Comparison of ENCODE assay signal across 9 mouse cellular contexts in genomic region chr1:34602363-34602762, GRCm38 (mm10). TPM values are rescaled to one million over a fixed set of nuclear protein-coding genes. Genes with fewer than 3 reads are reported as not detected.
A peak's percentile ranks its signal among the peaks of the same experiment; 100 is the strongest.
DNase-seq lines count a peak whose midpoint lies in the region; ATAC-seq and TF ChIP-seq lines count a peak whose summit lies in the region.
"Had no signal": no experiment of that assay in that cellular context is flagged by ENCODE, and none has a peak within 500 bp of the region (broad histone marks: within the 10 kb centered on the region; RNA-seq: fewer than 3 reads in every experiment).

No protein-coding gene starts in this region.

- H3K36me3 ChIP-seq in C2C12 (ENCODE audit: control insufficient read depth, insufficient read depth), result no peaks in the 10 kb centered on the region
- H3K36me3 ChIP-seq in limb, embryonic 10.5 days, result no peaks in the 10 kb centered on the region
- H3K36me3 ChIP-seq in stomach, postnatal 0 days (ENCODE audit: control insufficient read depth, insufficient read depth, low read length), result no peaks in the 10 kb centered on the region

- peak; percentile 91 for DNase-seq in ZHBTc4 (ENCODE audit: low read depth, low spot score)
- peak; percentile 88 to 92 for DNase-seq in cerebellum, postnatal 25 days
- DNase-seq in gastrocnemius, adult 2 months, result peak; percentile 68
- peak; percentile 14 for DNase-seq in kidney, adult 11 months
- DNase-seq in limb, embryonic 10.5 days (ENCODE audit: low spot score), result peak; percentile 90
- peak; percentile 82 for DNase-seq in naive thymus-derived CD4-positive, alpha-beta T cell, adult 2 months (ENCODE audit: low read depth)
- DNase-seq in stomach, postnatal 0 days (ENCODE audit: low spot score), result peak; percentile 81

- H3K9ac ChIP-seq in stomach, postnatal 0 days (ENCODE audit: low read length), result no peak overlapping the region

- H3K4me2 ChIP-seq in stomach, postnatal 0 days (replicated peaks; ENCODE audit: low read depth), result no peak overlapping the region

- peak; percentile 81 for TF ChIP-seq CTCF in C2C12 (IDR thresholded peaks at IDR 0.05; ENCODE audit: control insufficient read depth, insufficient read depth, insufficient read length)
- TF ChIP-seq CTCF in gastrocnemius, adult 2 months (IDR thresholded peaks at IDR 0.05), result peak; percentile 77
- peak; percentile 94 for TF ChIP-seq CTCF in stomach, postnatal 0 days (IDR thresholded peaks at IDR 0.05; ENCODE audit: low read depth)

- H3K4me3 ChIP-seq in C2C12 (ENCODE audit: insufficient read depth, poor library complexity, severe bottlenecking), result no peak overlapping the region
- H3K4me3 ChIP-seq in gastrocnemius, adult 2 months, result no peak overlapping the region
- H3K4me3 ChIP-seq in limb, embryonic 10.5 days, result no peak overlapping the region
- no peak overlapping the region for H3K4me3 ChIP-seq in stomach, postnatal 0 days (ENCODE audit: low read depth, low read length)

- 23% methylated on average over 8 of the region's 8 CpGs for WGBS in limb, embryonic 10.5 days
- 14% methylated on average over 8 of the region's 8 CpGs for WGBS in stomach, postnatal 0 days

- no peak overlapping the region for H3ac ChIP-seq in C2C12 (ENCODE audit: control insufficient read depth, insufficient read length, low read depth)

- no peak overlapping the region for H3K27ac ChIP-seq in gastrocnemius, adult 2 months
- no peak overlapping the region for H3K27ac ChIP-seq in limb, embryonic 10.5 days
- no peak overlapping the region for H3K27ac ChIP-seq in stomach, postnatal 0 days (replicated peaks)

- intact Hi-C loops in gastrocnemius, adult 2 months (cut with DNase I), result no loop called here

- H3K4me1 ChIP-seq in limb, embryonic 10.5 days, result no peaks in the 10 kb centered on the region
- no peaks in the 10 kb centered on the region for H3K4me1 ChIP-seq in stomach, postnatal 0 days (replicated peaks; ENCODE audit: control insufficient read depth, insufficient read depth)

- no peaks in the 10 kb centered on the region for H3K9me3 ChIP-seq in limb, embryonic 10.5 days (replicated peaks)
- H3K9me3 ChIP-seq in stomach, postnatal 0 days (ENCODE audit: control insufficient read depth, low read length), result no peaks in the 10 kb centered on the region

- peak; percentile 70; the same call in 1 of the 2 replicates for ATAC-seq in stomach, postnatal 0 days (ENCODE audit: low FRiP score, low TSS enrichment)

- no peaks in the 10 kb centered on the region for H3K27me3 ChIP-seq in C2C12 (ENCODE audit: control insufficient read depth, insufficient read depth, insufficient read length)
- no peaks in the 10 kb centered on the region for H3K27me3 ChIP-seq in limb, embryonic 10.5 days (ENCODE audit: low read depth, poor library complexity, severe bottlenecking)
- no peaks in the 10 kb centered on the region for H3K27me3 ChIP-seq in stomach, postnatal 0 days (ENCODE audit: control insufficient read depth, insufficient read depth, low read length)

- H3K79me3 ChIP-seq in C2C12 (ENCODE audit: low read depth), result no peaks in the 10 kb centered on the region

- no peaks in the 10 kb centered on the region for H3K79me2 ChIP-seq in C2C12 (ENCODE audit: control insufficient read depth, insufficient read depth)

- no peak for TF ChIP-seq EP300 in stomach, postnatal 0 days (optimal IDR thresholded peaks at IDR 0.05)

TF ChIP-seq in C2C12, 6 proteins besides CTCF, POLR2A, EP300 and RAD21:
- TF ChIP-seq MYOD1 (IDR thresholded peaks at IDR 0.05; ENCODE audit: control insufficient read depth, insufficient read length, low read depth), result no peak
- TF ChIP-seq FOSL1 (IDR thresholded peaks at IDR 0.05; ENCODE audit: insufficient read depth, low read length, poor library complexity, severe bottlenecking), result no peak
- TF ChIP-seq MAX (IDR thresholded peaks at IDR 0.05), result no peak
- TF ChIP-seq CEBPB (IDR thresholded peaks at IDR 0.05; ENCODE audit: low read depth), result no peak
- no peak for TF ChIP-seq MYOG (IDR thresholded peaks at IDR 0.05; ENCODE audit: control insufficient read depth, extremely low read depth, insufficient read length)

RNA-seq across cellular contexts. Expression of gene Amer3, which starts 22.9 kb away (rescaled TPM):
- not detected for polyA plus RNA-seq in C2C12 (2012; fragmentation: generic; extraction: Trizol)
- total RNA-seq in gastrocnemius, adult 2 months (2021), result not detected
- polyA plus RNA-seq in limb, embryonic 10.5 days (2016; fragmentation: Nextera tagmentation; extraction: Ambion mirVana), result not detected in 2 replicates
- polyA plus RNA-seq in stomach, postnatal 0 days (2015; fragmentation: Nextera tagmentation; extraction: Ambion mirVana), result 0.21 and 0.36 TPM in 2 replicates
- total RNA-seq: gastrocnemius, adult 8-10 months had no signal

RNA-seq across cellular contexts. Expression of gene Prss40, which starts 41.6 kb away (rescaled TPM):
- polyA plus RNA-seq in C2C12 (2012; fragmentation: generic; extraction: Trizol), result not detected
- total RNA-seq in gastrocnemius, adult 2 months (2021), result not detected
- polyA plus RNA-seq in limb, embryonic 10.5 days (2016; fragmentation: Nextera tagmentation; extraction: Ambion mirVana), result not detected in 2 replicates
- 0.11 TPM in 1 of 2 replicates, not detected in the other for polyA plus RNA-seq in stomach, postnatal 0 days (2015; fragmentation: Nextera tagmentation; extraction: Ambion mirVana)
- total RNA-seq: gastrocnemius, adult 8-10 months had no signal

Comparison
In these comparisons a context has a peak if more than half of its experiments do, and no peak if none do; other contexts are left out.
1. DNase-seq: peak in every context shown above with its lines; median percentile 91 in ZHBTc4; 90 in cerebellum, postnatal 25 days; 90 in limb, embryonic 10.5 days; 82 in naive thymus-derived CD4-positive, alpha-beta T cell, adult 2 months; 81 in stomach, postnatal 0 days; 68 in gastrocnemius, adult 2 months; 14 in kidney, adult 11 months.